Mouse (Mus musculus) MEL (cell line): ENCODE results near the gene Ms4a18. TPM values are rescaled to one million over a fixed set of nuclear protein-coding genes. Genes with fewer than 3 reads are reported as not detected.

Experiments
- DNase-seq: peaks from one replicate; pipeline ENCODE4 v3.0.0; 2011; ENCODE audit warnings: low read depth, low spot score
- H3K27ac ChIP-seq: 2 replicates; pipeline ENCODE4 v1.5.1; 2012; ENCODE audit warnings: low read depth, mild to moderate bottlenecking, control low read depth, low read length, moderate library complexity; ENCODE audit not compliant: control insufficient read depth
- H3K27me3 ChIP-seq, 2 experiments: fragments of 150-350 bp in 1 of 2; sonication (generic) in 1 of 2; 2 replicates each; pipeline ENCODE4 v1.6.1; 2012; ENCODE audit warnings: low read length in 2 of 2, mild to moderate bottlenecking in 2 of 2, improper control_type of control experiment in 1 of 2, moderate library complexity in 1 of 2; ENCODE audit not compliant: insufficient read depth in 2 of 2, control insufficient read depth in 1 of 2
- H3K36me3 ChIP-seq, 2 experiments: 2 replicates each; pipeline ENCODE4 v1.6.1; 2012 to 2014; ENCODE audit warnings: low read length in 2 of 2, improper control_type of control experiment in 1 of 2, inconsistent platforms in 1 of 2, mild to moderate bottlenecking in 1 of 2; ENCODE audit not compliant: insufficient read depth in 2 of 2, control insufficient read depth in 1 of 2
- H3K4me1 ChIP-seq, 2 experiments: fragments of 150-350 bp in 1 of 2; sonication (generic) in 1 of 2; 2 replicates each; pipeline ENCODE4 v1.6.1; 2012; ENCODE audit warnings: low read length in 2 of 2, improper control_type of control experiment in 1 of 2, mild to moderate bottlenecking in 1 of 2; ENCODE audit not compliant: insufficient read depth in 2 of 2, control insufficient read depth in 1 of 2
- H3K4me3 ChIP-seq, 2 experiments: fragments of 150-350 bp in 1 of 2; sonication (generic) in 1 of 2; 2 replicates each; pipeline ENCODE4 v1.5.1; 2012; ENCODE audit warnings: low read depth in 2 of 2, low read length in 2 of 2, mild to moderate bottlenecking in 2 of 2, moderate library complexity in 2 of 2, control low read depth in 1 of 2, improper control_type of control experiment in 1 of 2; ENCODE audit not compliant: control insufficient read depth in 1 of 2, insufficient read depth in 1 of 2
- H3K79me2 ChIP-seq: 2 replicates; pipeline ENCODE4 v1.6.1; 2012; ENCODE audit warnings: mild to moderate bottlenecking, low read length, moderate library complexity; ENCODE audit not compliant: control insufficient read depth, poor library complexity, insufficient read depth
- H3K9ac ChIP-seq: 2 replicates; pipeline ENCODE4 v1.6.1; 2012; ENCODE audit warnings: low read depth, mild to moderate bottlenecking, control low read depth, low read length, moderate library complexity; ENCODE audit not compliant: control insufficient read depth, poor library complexity, severe bottlenecking
- H3K9me3 ChIP-seq: fragments of 150-350 bp; sonication (generic); replicated peaks from 2 replicates; pipeline ENCODE4 v1.6.1; 2012; ENCODE audit warnings: mild to moderate bottlenecking, low read length, improper control_type of control experiment, moderate library complexity; ENCODE audit not compliant: insufficient read depth
- BHLHE40 ChIP-seq: IDR thresholded peaks from 2 replicates; pipeline ENCODE4 v1.6.1; 2012; ENCODE audit warnings: low read depth, mild to moderate bottlenecking, inconsistent platforms, low read length, improper control_type of control experiment, borderline replicate concordance
- GABPA ChIP-seq: IDR thresholded peaks from 2 replicates; pipeline ENCODE4 v1.6.1; 2012; ENCODE audit warnings: low read depth, mild to moderate bottlenecking, inconsistent platforms, low read length, improper control_type of control experiment, moderate library complexity
- GATA1 ChIP-seq: IDR thresholded peaks from 2 replicates; pipeline ENCODE4 v1.6.1; 2011; ENCODE audit warnings: low read depth, low read length, improper control_type of control experiment
- MAFK ChIP-seq: IDR thresholded peaks from 2 replicates; pipeline ENCODE4 v1.6.1; 2011; ENCODE audit warnings: low read depth, mild to moderate bottlenecking, low read length, improper control_type of control experiment, borderline replicate concordance
- MAX ChIP-seq: IDR thresholded peaks from 2 replicates; pipeline ENCODE4 v1.6.1; 2011; ENCODE audit warnings: low read length, improper control_type of control experiment
- MEF2A ChIP-seq: IDR thresholded peaks from 2 replicates; pipeline ENCODE4 v1.6.1; 2014; ENCODE audit warnings: low read depth, mild to moderate bottlenecking, inconsistent platforms, low read length, improper control_type of control experiment; ENCODE audit not compliant: poor library complexity, insufficient replicate concordance, severe bottlenecking; ENCODE audit errors: extremely low read depth
- MYC ChIP-seq: IDR thresholded peaks from 2 replicates; pipeline ENCODE4 v1.6.1; 2011; ENCODE audit warnings: low read depth, mild to moderate bottlenecking, low read length, improper control_type of control experiment, moderate library complexity
- NELFE ChIP-seq: IDR thresholded peaks from 2 replicates; pipeline ENCODE4 v1.6.1; 2011; ENCODE audit warnings: low read depth, low read length, improper control_type of control experiment
- POLR2AphosphoS2 ChIP-seq: IDR thresholded peaks from 2 replicates; pipeline ENCODE4 v1.6.1; 2011; ENCODE audit warnings: low read length, improper control_type of control experiment
- POLR2AphosphoS5 ChIP-seq: IDR thresholded peaks from 2 replicates; pipeline ENCODE4 v1.6.1; 2012; ENCODE audit warnings: low read depth, borderline replicate concordance, mild to moderate bottlenecking, inconsistent platforms, low read length, moderate library complexity, mixed read lengths
- RAD21 ChIP-seq: IDR thresholded peaks from 2 replicates; pipeline ENCODE4 v1.6.1; 2011; ENCODE audit warnings: mild to moderate bottlenecking, low read depth, low read length, improper control_type of control experiment
- RCOR1 ChIP-seq: IDR thresholded peaks from 2 replicates; pipeline ENCODE4 v1.6.1; 2012; ENCODE audit warnings: low read depth, mild to moderate bottlenecking, inconsistent platforms, low read length, improper control_type of control experiment
- SIN3A ChIP-seq: IDR thresholded peaks from 2 replicates; pipeline ENCODE4 v1.6.1; 2012; ENCODE audit warnings: low read length, improper control_type of control experiment, inconsistent platforms
- SMC3 ChIP-seq: IDR thresholded peaks from 2 replicates; pipeline ENCODE4 v1.6.1; 2011; ENCODE audit warnings: low read depth, low read length, improper control_type of control experiment
- TBP ChIP-seq: IDR thresholded peaks from 2 replicates; pipeline ENCODE4 v1.8.0; 2011; ENCODE audit warnings: low read depth, low read length, improper control_type of control experiment
- TCF12 ChIP-seq: IDR thresholded peaks from 2 replicates; pipeline ENCODE4 v1.6.1; 2014; ENCODE audit warnings: low read depth, mild to moderate bottlenecking, inconsistent platforms, low read length, improper control_type of control experiment, moderate library complexity
- USF2 ChIP-seq, 2 experiments: IDR thresholded peaks; 2 replicates each; pipeline ENCODE4 v1.6.1; 2011 to 2012; ENCODE audit warnings: improper control_type of control experiment in 2 of 2, low read length in 2 of 2, borderline replicate concordance in 1 of 2, inconsistent platforms in 1 of 2, low read depth in 1 of 2, mild to moderate bottlenecking in 1 of 2; ENCODE audit not compliant: insufficient read depth in 1 of 2
- ZMIZ1 ChIP-seq: IDR thresholded peaks from 2 replicates; pipeline ENCODE4 v1.6.1; 2012; ENCODE audit warnings: low read depth, mild to moderate bottlenecking, inconsistent platforms, low read length, improper control_type of control experiment, moderate library complexity
- ZNF384 ChIP-seq: IDR thresholded peaks from 2 replicates; pipeline ENCODE4 v1.6.1; 2012; ENCODE audit warnings: low read depth, mild to moderate bottlenecking, inconsistent platforms, low read length, improper control_type of control experiment
- polyA plus RNA-seq, 2 experiments: library from polyadenylated mRNA; stranded (reverse) in 1 of 2; unstranded in 1 of 2; fragments of >175 nt in 1 of 2; fragments of >200 nt in 1 of 2; gene quantifications; 2 replicates each; pipeline versions ENCODE4 v1.2.1 to v1.2.4; 2012; ENCODE audit warnings: low replicate concordance in 2 of 2, low read depth in 1 of 2; ENCODE audit not compliant: insufficient read length in 2 of 2, insufficient read depth in 1 of 2, missing spikeins in 1 of 2
- total RNA-seq: library from RNA; depleted of rRNA; stranded (reverse); fragments of 300-350 nt; gene quantifications from 2 replicates; pipeline ENCODE4 v1.2.3, GENCODE M21; 2012

Gene Ms4a18
- total and polyA plus RNA-seq, 3 experiments: not detected

DNA sequence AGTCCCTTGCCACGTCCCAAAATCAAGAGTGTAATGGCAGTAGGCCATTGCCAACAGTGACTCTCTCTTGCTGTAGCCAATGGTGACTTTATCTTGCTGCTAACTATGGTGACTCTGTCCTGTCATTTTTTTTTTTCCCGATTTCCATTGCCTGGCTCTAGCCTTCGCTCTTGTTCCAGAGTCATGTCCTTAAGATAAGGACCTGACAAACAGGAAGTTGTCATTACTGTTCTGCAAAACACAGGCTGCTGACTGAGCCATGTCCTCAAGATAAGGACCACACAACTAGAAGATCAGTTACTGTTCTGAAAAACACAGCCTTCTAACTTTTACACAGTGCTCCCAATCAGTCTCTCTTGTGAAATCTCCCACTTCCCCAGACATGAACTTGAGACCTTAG, 47.4 kb downstream of the Ms4a18 start (continued):
- no peak for TF ChIP-seq USF2 (IDR thresholded peaks at IDR 0.05; ENCODE audit: borderline replicate concordance in 1 of 2, insufficient read depth in 1 of 2, low read depth in 1 of 2, low read length in 2 of 2)
- TF ChIP-seq, all 39 proteins: peak for 9

DNA sequence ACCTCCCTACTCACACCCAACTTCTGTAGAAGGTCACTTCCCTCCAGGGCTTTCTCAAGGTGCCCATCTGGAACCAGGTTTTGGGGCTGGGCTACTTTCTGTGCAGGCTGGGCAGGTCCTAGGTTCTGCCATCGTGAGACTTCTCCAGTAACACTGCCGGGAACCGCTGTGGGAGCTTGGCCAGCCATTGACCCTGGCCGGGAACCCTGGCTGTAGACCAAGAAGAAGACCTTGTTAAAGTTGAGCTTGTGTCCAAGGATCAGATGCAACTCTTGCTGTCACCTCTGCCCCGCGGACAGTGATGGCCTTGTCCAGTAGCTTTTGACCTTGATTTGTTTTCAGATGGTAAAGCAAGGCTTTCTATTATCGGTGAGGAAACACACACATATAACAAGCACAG, 49.3 kb downstream of the Ms4a18 start:
- Histone ChIP-seq H3K27ac (no peak overlapping the region), H3K4me1 (peaks cover 2 to 6% of the 10 kb centered on the region in 2 experiments; a peak in 3 of 4 replicates), H3K4me3 (no peak overlapping the region), H3K36me3 (peaks cover 0 to 5% of the 10 kb centered on the region in 2 experiments; a peak in 2 of 4 replicates), H3K27me3 (peaks cover 7 to 8% of the 10 kb centered on the region in 2 experiments), H3K79me2 (no peaks in the 10 kb centered on the region), H3K9me3 (no peaks in the 10 kb centered on the region), H3K9ac (no peak overlapping the region)
- TF ChIP-seq MAX (no peak), RCOR1 (no peak), ZNF384 (no peak), MEF2A (no peak), BHLHE40 (no peak), POLR2AphosphoS5 (no peak), MYC (no peak), RAD21 (no peak), TBP (no peak), POLR2AphosphoS2 (no peak), SIN3A (no peak), GATA1 (no peak), TCF12 (no peak), SMC3 (no peak)
- DNase-seq: no peak

DNA sequence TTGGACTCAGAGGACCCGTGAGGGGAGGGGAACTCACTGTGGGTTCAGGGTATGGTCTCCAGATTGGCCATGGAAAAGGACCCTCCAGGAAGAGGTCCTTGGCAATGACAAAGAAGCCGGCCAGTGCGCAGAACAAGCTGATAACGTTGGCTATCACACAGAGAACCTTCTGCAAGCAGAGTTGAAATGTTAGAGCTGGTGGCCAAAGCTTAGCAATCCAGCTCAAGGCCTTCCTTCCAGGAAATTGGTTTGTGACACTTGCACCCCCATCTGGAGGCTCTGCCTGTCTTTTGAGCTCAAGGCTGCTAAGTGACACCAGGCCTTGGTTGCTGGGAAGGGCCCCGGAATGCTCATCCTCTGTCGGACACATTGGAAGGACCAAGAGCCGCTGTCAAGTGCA, 52.1 kb downstream of the Ms4a18 start:
- Histone ChIP-seq H3K36me3 (peaks cover 0 to 5% of the 10 kb centered on the region in 2 experiments; a peak in 2 of 4 replicates), H3K9me3 (no peaks in the 10 kb centered on the region), H3K4me1 (peaks cover 2 to 6% of the 10 kb centered on the region in 2 experiments; a peak in 3 of 4 replicates), H3K4me3 (no peak overlapping the region), H3K79me2 (no peaks in the 10 kb centered on the region), H3K27me3 (peaks cover 9 to 10% of the 10 kb centered on the region in 2 experiments), H3K9ac (no peak overlapping the region), H3K27ac (no peak overlapping the region)
- TF ChIP-seq GABPA (no peak), ZMIZ1 (no peak), NELFE (no peak), MAFK (no peak)
- DNase-seq: no peak
